ENCODE assay signal across 19 mouse cellular contexts in the genomic region with DNA sequence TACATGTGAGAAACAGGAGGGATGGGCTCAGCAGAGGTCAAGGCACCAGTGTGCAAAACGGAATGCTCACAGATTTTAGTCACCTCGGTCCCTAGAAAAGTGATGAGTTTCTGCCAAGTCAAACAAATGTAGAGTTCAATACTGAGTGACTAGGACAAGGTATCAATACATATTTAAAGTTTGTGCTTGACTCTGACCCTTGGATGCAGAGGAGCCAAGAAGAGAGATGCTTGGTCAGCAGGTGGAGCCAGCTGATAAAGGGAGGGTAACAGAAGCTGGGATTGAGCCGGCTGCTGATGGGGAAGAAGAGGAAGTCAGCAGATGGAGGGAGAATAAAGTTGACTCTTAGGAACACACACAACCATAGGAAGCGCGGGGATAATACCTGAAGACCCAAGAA.
DNase-seq lines count a peak whose midpoint lies in the region; ATAC-seq and TF ChIP-seq lines count a peak whose summit lies in the region.
"Had no signal": no experiment of that assay in that cellular context is flagged by ENCODE, and none has a peak within 500 bp of the region (broad histone marks: within the 10 kb centered on the region; RNA-seq: fewer than 3 reads in every experiment).

No protein-coding gene starts in this region.

- no peak overlapping the region for H3K9ac ChIP-seq in kidney, embryonic 15.5 days
- H3K9ac ChIP-seq in lung, postnatal 0 days (replicated peaks; ENCODE audit: low read depth), result no peak overlapping the region
- H3K9ac ChIP-seq in stomach, postnatal 0 days (ENCODE audit: low read length), result no peak overlapping the region
- H3K9ac ChIP-seq: embryonic facial prominence, embryonic 13.5 days; liver, embryonic 15.5 days; neural tube, embryonic 15.5 days had no signal

- WGBS in kidney, embryonic 15.5 days, result 63% methylated on average over 5 of the region's 5 CpGs
- 58% methylated on average over 5 of the region's 5 CpGs for WGBS in lung, postnatal 0 days
- 60% methylated on average over 5 of the region's 5 CpGs for WGBS in stomach, postnatal 0 days

- no peaks in the 10 kb centered on the region for H3K9me3 ChIP-seq in kidney, embryonic 15.5 days (replicated peaks)
- H3K9me3 ChIP-seq in lung, postnatal 0 days (ENCODE audit: low read length), result no peaks in the 10 kb centered on the region
- no peaks in the 10 kb centered on the region for H3K9me3 ChIP-seq in stomach, postnatal 0 days (ENCODE audit: control insufficient read depth, low read length)
- H3K9me3 ChIP-seq: embryonic facial prominence, embryonic 13.5 days; limb, embryonic 10.5 days; liver, embryonic 15.5 days; neural tube, embryonic 15.5 days had no signal

- no peak for TF ChIP-seq EP300 in lung, postnatal 0 days (IDR thresholded peaks at IDR 0.05)
- no peak for TF ChIP-seq EP300 in stomach, postnatal 0 days (optimal IDR thresholded peaks at IDR 0.05)

- H3K4me1 ChIP-seq in kidney, embryonic 15.5 days, result 0 out of 2 replicates have a peak, but pooled peaks cover 3% of the 10 kb centered on the region
- no peaks in the 10 kb centered on the region for H3K4me1 ChIP-seq in lung, postnatal 0 days (ENCODE audit: insufficient read depth, low read depth, low read length)
- no peaks in the 10 kb centered on the region for H3K4me1 ChIP-seq in stomach, postnatal 0 days (replicated peaks; ENCODE audit: control insufficient read depth, insufficient read depth)
- H3K4me1 ChIP-seq: liver, embryonic 15.5 days; neural tube, embryonic 15.5 days had no signal

- no peak overlapping the region for H3K4me3 ChIP-seq in kidney, embryonic 15.5 days (replicated peaks)
- H3K4me3 ChIP-seq in lung, postnatal 0 days (ENCODE audit: low read depth, low read length), result no peak overlapping the region
- H3K4me3 ChIP-seq in stomach, postnatal 0 days (ENCODE audit: low read depth, low read length), result no peak overlapping the region
- H3K4me3 ChIP-seq: embryonic facial prominence, embryonic 13.5 days; limb, embryonic 10.5 days; liver, embryonic 15.5 days; neural tube, embryonic 15.5 days had no signal

- no peaks in the 10 kb centered on the region for H3K36me3 ChIP-seq in kidney, embryonic 15.5 days
- H3K36me3 ChIP-seq in lung, postnatal 0 days (ENCODE audit: insufficient read depth, low read length), result no peaks in the 10 kb centered on the region
- no peaks in the 10 kb centered on the region for H3K36me3 ChIP-seq in stomach, postnatal 0 days (ENCODE audit: control insufficient read depth, insufficient read depth, low read length)
- H3K36me3 ChIP-seq: embryonic facial prominence, embryonic 13.5 days; limb, embryonic 10.5 days; liver, embryonic 15.5 days; neural tube, embryonic 15.5 days had no signal

- no peak overlapping the region for H3K27ac ChIP-seq in kidney, embryonic 15.5 days
- H3K27ac ChIP-seq in lung, postnatal 0 days (ENCODE audit: low read length), result no peak overlapping the region
- H3K27ac ChIP-seq in stomach, postnatal 0 days (replicated peaks), result no peak overlapping the region
- H3K27ac ChIP-seq: embryonic facial prominence, embryonic 13.5 days; limb, embryonic 10.5 days; liver, embryonic 15.5 days; macrophage; neural tube, embryonic 15.5 days had no signal

- peak; percentile 21 to 31 for DNase-seq in cerebellum, postnatal 10 days
- DNase-seq in cerebellum, adult 9-11 months, result no peak
- peak; percentile 13 for DNase-seq in kidney, adult 9 months
- DNase-seq in lung, postnatal 0 days (ENCODE audit: low spot score), result no peak
- DNase-seq in lung, postnatal 25 days (ENCODE audit: low spot score), result no peak
- DNase-seq in stomach, postnatal 0 days (ENCODE audit: low spot score), result no peak
- no peak for DNase-seq in c-Kit-positive CD71-positive TER-119-positive erythroid progenitor cells, embryonic 14.5 days (ENCODE audit: low spot score)
- DNase-seq: cerebellum, adult 11 months; gastrocnemius, postnatal 25 days; layer of hippocampus, postnatal 36 days; right cerebral cortex, postnatal 4 days; thymus, adult 18-20 months had no signal

- TF ChIP-seq CTCF in lung, postnatal 0 days (IDR thresholded peaks at IDR 0.05), result peak; percentile 25
- peak; percentile 52 for TF ChIP-seq CTCF in stomach, postnatal 0 days (IDR thresholded peaks at IDR 0.05; ENCODE audit: low read depth)

- H3K27me3 ChIP-seq in kidney, embryonic 15.5 days, result no peaks in the 10 kb centered on the region
- no peaks in the 10 kb centered on the region for H3K27me3 ChIP-seq in lung, postnatal 0 days (replicated peaks; ENCODE audit: insufficient read depth, low read length)
- H3K27me3 ChIP-seq in stomach, postnatal 0 days (ENCODE audit: control insufficient read depth, insufficient read depth, low read length), result no peaks in the 10 kb centered on the region
- H3K27me3 ChIP-seq: embryonic facial prominence, embryonic 13.5 days; liver, embryonic 15.5 days; neural tube, embryonic 15.5 days had no signal

- no peak overlapping the region for H3K4me2 ChIP-seq in kidney, embryonic 15.5 days
- H3K4me2 ChIP-seq in lung, postnatal 0 days (replicated peaks; ENCODE audit: low read depth, low read length), result no peak overlapping the region
- no peak overlapping the region for H3K4me2 ChIP-seq in stomach, postnatal 0 days (replicated peaks; ENCODE audit: low read depth)
- H3K4me2 ChIP-seq: embryonic facial prominence, embryonic 13.5 days; heart, embryonic 11.5 days; liver, embryonic 15.5 days; neural tube, embryonic 15.5 days had no signal

- ATAC-seq in kidney, embryonic 15.5 days (replicated peaks; ENCODE audit: low FRiP score), result no peak
- ATAC-seq in lung, postnatal 0 days, result no peak
- ATAC-seq in stomach, postnatal 0 days (ENCODE audit: low FRiP score, low TSS enrichment), result no peak

Comparison
In these comparisons a context has a peak if more than half of its experiments do, and no peak if none do; other contexts are left out.
1. DNase-seq: peak in cerebellum, postnatal 10 days (2 of 2) and kidney, adult 9 months (single experiment); none in cerebellum, adult 9-11 months (single experiment), lung, postnatal 0 days (single experiment), lung, postnatal 25 days (single experiment), stomach, postnatal 0 days (single experiment) and c-Kit-positive CD71-positive TER-119-positive erythroid progenitor cells, embryonic 14.5 days (single experiment).